Mouse (Mus musculus) spleen, postnatal 14 days (tissue): ENCODE measurements around the gene Lct.
"Not testable (repeated sequence)": the region's sequence is repeated elsewhere in the genome, so short reads cannot be mapped to it uniquely, and the experiment has no call there.

Experiments
- DNase-seq, 2 experiments: peaks; one replicate each; pipeline ENCODE4 v3.0.0; 2021 to 2022; ENCODE audit warnings: low spot score in 2 of 2

Gene Lct

GRCm38 (mm10) chr1:128328218-128328617 is at the start of gene Lct:
TSS of gene Lct (minus strand) at chr1:128328318.
- DNase-seq: no peak

GRCm38 (mm10) chr1:128376841-128377240 is 48.7 kb upstream of the Lct start:
- no peak for DNase-seq

DNA sequence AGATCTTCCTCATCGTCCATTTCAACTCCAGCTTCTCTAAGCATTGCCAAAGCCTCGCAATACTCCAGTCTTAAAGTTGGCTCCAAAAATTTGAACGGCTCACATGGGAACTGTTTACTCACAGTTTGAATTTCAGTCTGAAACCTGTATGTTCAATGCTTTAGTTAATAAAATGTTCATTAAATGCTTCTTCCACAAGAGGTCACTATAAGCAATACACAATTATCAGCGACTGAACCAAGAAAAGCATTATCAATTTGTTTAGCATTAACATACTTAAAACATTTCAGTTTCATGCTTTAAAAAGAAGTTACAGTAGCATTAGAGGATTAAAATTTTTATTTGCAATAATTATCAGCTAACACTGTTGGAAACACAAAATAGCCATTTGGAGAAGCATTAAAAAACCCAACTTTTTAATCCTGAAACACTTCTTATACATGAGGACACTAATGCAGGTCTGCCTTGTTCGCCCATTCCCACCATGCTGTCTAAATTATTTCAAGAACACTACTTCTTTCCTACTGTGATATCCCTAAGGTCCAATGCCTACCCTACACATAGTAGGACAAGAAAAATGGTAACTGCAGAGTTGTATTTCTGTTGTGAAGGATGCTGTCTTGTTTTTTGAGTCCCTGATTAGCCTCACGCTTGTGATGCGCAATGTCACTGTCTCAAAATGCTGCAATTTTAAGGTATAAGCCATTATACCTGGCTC is 44.2 kb upstream of the Lct start:
- DNase-seq: no peak

DNA sequence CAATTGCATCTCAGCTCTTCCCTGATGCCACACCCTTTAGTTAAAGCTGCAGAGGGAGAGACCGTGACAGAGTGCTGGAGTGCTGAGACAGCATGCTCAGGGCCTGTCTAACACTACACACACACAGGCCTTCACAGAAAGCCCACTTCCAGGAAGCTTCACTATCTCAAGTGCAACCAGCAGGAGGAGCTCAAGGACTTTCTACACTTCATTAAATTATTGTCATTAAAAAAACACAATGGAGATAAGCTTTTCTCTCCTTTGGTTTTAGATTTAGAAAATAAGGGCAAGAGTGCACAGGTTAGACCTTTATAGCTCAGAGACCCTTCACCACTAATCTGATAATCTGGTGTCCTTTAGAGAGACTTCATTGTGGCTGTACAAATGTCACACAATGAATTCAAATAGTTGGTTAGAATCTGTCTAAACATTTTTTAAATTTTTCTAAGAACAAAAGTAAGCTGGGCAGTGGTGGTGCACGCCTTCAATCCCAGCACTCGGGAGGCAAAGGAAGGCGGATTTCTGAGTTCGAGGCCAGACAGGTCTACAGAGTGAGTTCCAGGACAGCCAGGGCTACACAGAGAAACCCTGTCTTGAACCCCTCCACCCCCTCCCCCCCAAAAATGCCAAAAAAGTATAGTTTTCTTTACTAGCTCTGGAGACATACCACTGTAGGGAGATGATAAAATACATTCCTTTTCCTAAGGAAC is 40.8 kb upstream of the Lct start:
- peak in 1 of 2 experiments; percentile 48 for DNase-seq

DNA sequence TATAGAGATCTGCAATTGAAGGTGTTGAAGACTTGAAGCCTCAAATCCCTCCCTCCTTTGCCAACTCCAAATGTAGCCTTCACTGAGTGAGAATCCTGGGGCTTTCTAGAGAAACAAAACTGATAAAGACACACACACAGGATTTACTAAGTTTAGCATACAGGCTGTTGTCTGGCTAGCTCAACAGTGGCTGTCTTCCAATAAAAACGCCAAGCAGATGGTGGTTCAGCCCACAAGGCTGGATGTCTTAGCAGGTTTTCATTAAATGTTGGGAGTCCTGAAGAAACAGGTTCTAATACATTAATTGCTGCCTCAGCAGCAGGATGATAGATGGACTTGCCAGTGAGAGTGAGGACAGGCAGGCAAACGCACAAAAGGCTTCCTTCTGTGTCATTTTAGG is 32.5 kb upstream of the Lct start:
- DNase-seq: no peak

- DNase-seq: peak; percentile 90 to 92
These were observed 31.6 kb upstream of the Lct start, which contains the start of gene Mcm6 for GRCm38 (mm10) chr1:128359554-128360376. TSS of gene Mcm6 (minus strand) at chr1:128359664.

DNA sequence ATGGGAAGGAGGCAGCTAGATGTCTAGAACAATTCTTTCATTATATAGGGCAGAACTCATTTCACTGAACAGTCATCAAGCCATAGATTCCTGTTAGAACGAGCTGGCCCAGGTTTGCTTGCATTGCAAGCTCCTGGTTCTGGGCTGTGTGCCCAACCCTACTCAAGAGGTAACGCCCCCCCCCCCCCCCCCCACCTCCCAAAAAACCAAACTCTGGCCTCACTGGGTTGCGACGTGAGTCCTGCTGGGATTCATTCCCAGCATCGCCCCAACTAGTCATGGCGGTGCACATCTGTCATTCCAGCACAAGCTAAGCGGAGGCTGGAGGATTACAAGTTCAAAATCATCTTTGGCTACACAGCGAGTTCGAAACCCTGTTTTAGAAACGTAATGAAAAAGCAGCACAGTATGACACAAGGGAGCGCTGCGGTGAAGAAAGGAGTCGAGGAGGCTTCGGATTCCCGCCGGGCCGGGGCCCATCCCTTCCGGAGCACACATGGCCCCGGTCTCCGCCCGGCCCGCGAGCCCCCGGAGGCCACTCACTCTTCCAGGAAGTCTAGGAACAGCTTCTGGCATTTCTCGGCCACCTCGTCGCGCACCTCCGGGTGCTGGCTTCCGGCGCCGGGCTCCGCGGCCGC is 30.9 kb upstream of the Lct start:
- DNase-seq: no peak

DNA sequence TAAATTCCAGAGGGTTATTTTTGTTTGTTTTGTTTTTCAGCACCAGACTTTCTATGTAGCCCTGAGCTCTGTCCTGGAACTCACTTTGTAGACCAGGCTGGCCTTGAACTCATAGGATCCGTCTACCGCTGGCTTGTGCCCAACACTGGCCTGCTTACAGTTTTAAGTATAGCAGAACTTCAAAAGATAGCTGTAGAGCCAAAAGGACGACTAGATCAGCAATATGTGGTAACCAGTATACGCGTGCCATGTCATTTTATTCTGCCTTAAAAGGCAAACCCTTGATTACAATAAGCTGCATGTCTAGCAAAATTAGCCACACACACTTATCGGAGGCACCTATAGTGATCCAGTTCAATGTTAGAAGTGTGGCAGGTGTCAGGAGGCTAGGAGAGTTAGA is 30.2 kb upstream of the Lct start:
- DNase-seq: no peak

DNA sequence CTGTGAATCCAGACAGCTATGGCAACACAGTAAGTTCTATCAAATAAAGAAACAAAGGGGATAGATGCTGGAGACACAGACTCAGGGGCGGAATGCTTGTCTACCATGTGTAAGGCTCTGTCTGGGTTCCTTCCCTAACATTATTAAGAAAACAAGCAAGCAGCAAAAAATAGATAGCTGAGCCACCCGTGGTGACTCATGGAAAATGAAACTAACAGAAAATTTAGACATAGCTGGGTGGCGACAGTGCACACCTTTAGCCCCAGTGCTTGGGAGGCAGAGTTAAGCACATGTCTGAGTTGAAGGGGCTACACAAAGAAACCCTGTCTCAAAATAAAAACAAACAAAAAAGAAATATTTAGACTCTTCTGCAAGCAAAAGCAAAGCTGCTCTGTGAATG is 29.3 kb upstream of the Lct start:
- DNase-seq: no peak

GRCm38 (mm10) chr1:128353092-128353491 is 25.0 kb upstream of the Lct start:
- DNase-seq: no peak

GRCm38 (mm10) chr1:128344232-128344631 is 16.1 kb upstream of the Lct start:
- no peak for DNase-seq

- DNase-seq: no peak
These were observed 9.7 kb upstream of the Lct start for GRCm38 (mm10) chr1:128337708-128338320.

- no peak for DNase-seq
These were observed 2.2 kb upstream of the Lct start for GRCm38 (mm10) chr1:128330313-128330712.

DNA sequence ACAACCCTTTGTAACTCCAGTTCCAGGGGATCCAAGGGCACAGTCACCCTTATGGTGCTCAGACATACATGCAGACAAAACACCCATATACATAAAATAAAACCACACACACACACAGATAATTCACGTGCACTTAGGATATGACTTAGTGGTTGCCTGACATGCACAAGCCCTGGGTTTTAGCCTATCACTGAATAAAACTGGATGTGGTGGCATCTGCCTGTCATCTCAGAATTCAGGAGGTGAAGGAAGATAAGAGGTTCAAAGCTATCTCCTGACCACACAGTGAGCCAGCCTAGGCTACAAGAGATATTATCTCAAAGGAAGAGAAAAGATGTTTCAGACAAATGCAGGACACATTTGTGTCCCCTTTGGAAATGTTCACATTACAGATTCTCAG is 953 bp downstream of the Lct start:
- DNase-seq: no peak

GRCm38 (mm10) chr1:128324776-128325175 is 3.3 kb downstream of the Lct start:
- DNase-seq: no peak

DNA sequence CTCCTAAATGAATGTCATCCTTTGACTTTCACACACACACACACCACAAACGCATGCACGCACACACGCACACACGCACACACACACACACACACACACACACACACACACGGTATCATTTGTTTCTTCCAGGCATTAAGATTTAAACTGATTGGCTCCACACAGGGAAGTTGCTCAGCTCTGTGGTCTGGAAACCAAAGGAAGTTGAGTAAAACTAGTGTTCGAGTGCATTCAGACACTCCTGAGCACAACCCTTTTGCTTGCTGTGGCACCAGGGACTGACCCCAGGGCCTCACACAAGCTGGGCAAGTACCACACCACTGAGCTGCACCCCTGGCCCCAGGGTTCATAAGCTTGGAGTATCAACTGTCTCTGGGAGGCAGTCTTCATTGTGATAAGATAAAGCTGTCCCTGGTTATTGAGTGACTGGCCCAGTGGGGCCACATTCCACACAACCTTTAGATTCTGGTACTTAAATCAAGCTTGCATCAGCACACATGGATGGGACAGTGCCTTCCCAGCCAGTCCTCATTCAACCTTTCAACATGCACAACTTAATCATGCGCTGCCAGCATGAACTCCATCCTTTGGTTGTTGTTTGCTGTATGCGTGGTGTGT is 5.0 kb downstream of the Lct start:
- no peak for DNase-seq

DNA sequence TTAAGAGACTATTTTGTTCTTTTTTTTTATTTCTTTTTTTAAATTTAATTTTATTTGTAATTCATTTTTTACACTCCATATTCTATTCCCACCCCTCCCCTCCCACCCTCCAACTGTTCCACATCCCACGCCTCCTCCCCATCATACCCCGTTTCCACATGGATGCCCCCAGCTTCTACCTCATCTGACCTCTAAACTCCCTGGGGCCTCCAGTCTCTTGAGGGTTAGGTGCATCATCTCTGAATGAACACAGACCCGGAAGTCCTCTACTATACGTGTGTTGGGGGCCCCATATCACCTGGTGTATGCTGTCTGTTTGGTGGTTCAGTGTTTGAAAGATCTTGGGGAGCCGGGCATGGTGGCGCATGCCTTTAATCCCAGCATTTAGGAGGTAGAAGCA is 8.9 kb downstream of the Lct start:
- DNase-seq: not testable (repeated sequence)

DNA sequence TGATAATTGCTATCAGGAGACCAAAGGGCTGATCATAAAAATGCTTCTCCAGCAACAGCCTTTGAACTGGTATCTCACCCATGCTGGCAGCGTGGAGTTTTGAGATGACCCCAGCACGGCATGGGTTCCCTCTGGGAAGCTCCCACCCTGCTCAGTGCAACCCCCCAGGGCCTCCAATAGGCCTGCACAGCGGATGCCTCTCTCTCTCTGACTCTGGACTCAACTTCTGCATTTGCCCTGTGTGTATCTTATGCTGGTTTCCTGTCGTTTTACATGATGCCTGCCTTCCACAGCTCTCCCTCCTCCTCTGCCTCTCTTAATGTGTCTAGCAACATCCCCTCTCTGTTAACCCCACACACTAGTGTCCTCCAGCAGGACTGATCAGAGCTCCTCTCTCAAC is 13.5 kb downstream of the Lct start:
- DNase-seq: no peak

DNA sequence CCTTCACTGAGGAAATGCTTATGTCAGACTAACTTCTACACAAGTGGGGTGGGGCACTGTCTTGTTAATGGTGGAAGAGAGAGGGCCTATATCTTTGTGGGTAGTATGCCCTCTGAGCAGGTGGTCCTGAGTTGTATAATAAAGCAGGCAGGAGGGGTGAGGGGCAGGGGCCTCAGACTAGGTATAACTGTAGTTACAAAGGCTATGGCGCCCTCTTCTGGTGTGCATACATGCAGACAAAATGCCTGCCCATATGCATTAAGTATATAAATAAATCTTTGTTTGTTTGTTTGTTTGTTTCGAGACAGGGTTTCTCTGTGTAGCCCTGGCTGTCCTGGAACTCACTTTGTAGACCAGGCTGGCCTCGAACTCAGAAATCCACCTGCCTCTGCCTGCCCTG is 19.1 kb downstream of the Lct start:
- DNase-seq: no peak

DNA sequence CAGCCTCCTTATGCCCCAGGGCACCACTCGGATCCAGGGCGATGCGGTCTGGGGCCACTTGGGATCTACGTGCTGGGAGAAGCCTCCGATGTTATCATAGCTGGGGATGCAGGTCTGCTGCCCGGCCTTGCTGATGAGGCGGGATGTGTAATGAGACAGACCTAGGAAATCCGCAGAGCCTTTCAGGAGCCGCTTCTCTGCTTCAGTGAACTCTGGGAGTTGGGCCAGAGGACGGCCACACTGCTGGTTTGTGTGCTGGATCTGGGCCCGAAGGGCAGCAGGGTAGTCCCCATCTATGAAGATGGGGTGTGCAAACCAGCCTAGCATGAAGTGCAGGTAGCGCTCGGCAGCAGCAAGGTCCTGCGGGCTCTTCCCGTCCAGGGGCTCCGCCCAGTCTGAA is 24.2 kb downstream of the Lct start:
- DNase-seq: no peak
